Mouse (Mus musculus): ENCODE results near the gene Atg10.

DNA sequence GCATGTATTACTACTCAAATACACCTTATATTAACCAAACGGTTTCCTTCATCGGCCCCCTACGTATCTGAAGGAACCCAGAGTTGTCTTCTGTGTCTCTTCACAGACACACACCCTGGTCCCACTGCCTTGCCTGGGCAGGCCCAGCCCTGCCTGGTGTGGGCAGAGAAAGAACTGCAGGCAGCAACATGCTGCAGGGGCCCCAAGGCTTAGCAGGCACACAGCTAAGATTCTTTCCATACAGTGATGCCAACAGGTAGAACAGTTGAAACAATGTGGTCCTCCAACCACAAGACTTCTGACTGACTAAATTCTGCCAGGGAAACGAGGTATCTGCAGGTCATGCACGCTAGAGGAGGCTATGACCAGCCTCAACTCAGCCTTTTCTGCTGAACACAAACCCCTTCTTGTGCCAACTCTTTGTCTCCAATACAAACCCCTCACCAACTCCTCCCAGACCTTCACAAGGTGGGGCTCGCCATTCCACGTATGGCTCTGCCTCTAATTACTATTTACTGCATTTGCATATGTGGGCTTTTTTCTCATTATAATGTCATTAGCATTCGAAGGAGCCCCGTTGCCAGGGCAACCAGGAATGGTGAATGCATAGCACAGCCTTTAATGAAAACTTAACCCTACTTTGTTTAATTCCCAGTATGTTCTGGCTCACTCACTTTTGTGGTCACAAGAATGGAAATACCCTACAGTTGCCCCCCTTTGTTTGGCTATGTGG, 45.2 kb downstream of the Atg10 start:
- TF ChIP-seq CTCF (IDR thresholded peaks at IDR 0.05; ENCODE audit: low read depth) (peak; percentile 19; the same call in 1 of the 2 replicates), EP300 (IDR thresholded peaks at IDR 0.05; ENCODE audit: low read depth) (no peak)
